Mouse (Mus musculus): Measurements from ENCODE around the gene Lpo. TPM values are rescaled to one million over a fixed set of nuclear protein-coding genes. Genes with fewer than 3 reads are reported as not detected.

The Lpo gene
- polyA plus RNA-seq, 1 experiment = not detected

GRCm38 (mm10) chr11:87816707-87817442 is 11.2 kb downstream of the Lpo start:
- TF ChIP-seq GATA1 (IDR thresholded peaks at IDR 0.05; ENCODE audit: low read length) = no peak

- TF ChIP-seq GATA1 (IDR thresholded peaks at IDR 0.05; ENCODE audit: low read length) = no peak
Observed at GRCm38 (mm10) chr11:87814831-87815230, 13.3 kb downstream of the Lpo start.

GRCm38 (mm10) chr11:87811396-87811795 is 16.7 kb downstream of the Lpo start:
- TF ChIP-seq GATA1 (IDR thresholded peaks at IDR 0.05; ENCODE audit: low read length) = no peak

- no peak for TF ChIP-seq GATA1 (IDR thresholded peaks at IDR 0.05; ENCODE audit: low read length)
Observed at GRCm38 (mm10) chr11:87808236-87808635, 19.9 kb downstream of the Lpo start.

- TF ChIP-seq GATA1 (IDR thresholded peaks at IDR 0.05; ENCODE audit: low read length) = no peak
Observed at GRCm38 (mm10) chr11:87807433-87807832, 20.7 kb downstream of the Lpo start.

- TF ChIP-seq GATA1 (IDR thresholded peaks at IDR 0.05; ENCODE audit: low read length) = no peak
Observed at GRCm38 (mm10) chr11:87805448-87805847, 22.6 kb downstream of the Lpo start.

- TF ChIP-seq GATA1 (IDR thresholded peaks at IDR 0.05; ENCODE audit: low read length) = no peak
Observed at GRCm38 (mm10) chr11:87802621-87803020, 25.5 kb downstream of the Lpo start.

GRCm38 (mm10) chr11:87801711-87802275 is 26.3 kb downstream of the Lpo start:
- TF ChIP-seq GATA1 (IDR thresholded peaks at IDR 0.05; ENCODE audit: low read length) = no peak

- no peak for TF ChIP-seq GATA1 (IDR thresholded peaks at IDR 0.05; ENCODE audit: low read length)
Observed at GRCm38 (mm10) chr11:87793460-87793859, 34.6 kb downstream of the Lpo start, which contains the start of gene Mpo. TSS of gene Mpo (plus strand) at chr11:87793581.

- TF ChIP-seq GATA1 (IDR thresholded peaks at IDR 0.05; ENCODE audit: low read length) = no peak
Observed at GRCm38 (mm10) chr11:87790088-87790487, 38.0 kb downstream of the Lpo start.

- TF ChIP-seq GATA1 (IDR thresholded peaks at IDR 0.05; ENCODE audit: low read length) = no peak
Observed at GRCm38 (mm10) chr11:87780130-87780529, 48.0 kb downstream of the Lpo start.

GRCm38 (mm10) chr11:87779392-87779791 is 48.7 kb downstream of the Lpo start:
- TF ChIP-seq GATA1 (IDR thresholded peaks at IDR 0.05; ENCODE audit: low read length) = no peak

- TF ChIP-seq GATA1 (IDR thresholded peaks at IDR 0.05; ENCODE audit: low read length) = no peak
Observed at GRCm38 (mm10) chr11:87778915-87779314, 49.2 kb downstream of the Lpo start.

- no peak for TF ChIP-seq GATA1 (IDR thresholded peaks at IDR 0.05; ENCODE audit: low read length)
Observed at GRCm38 (mm10) chr11:87778100-87778765, 49.9 kb downstream of the Lpo start.

GRCm38 (mm10) chr11:87772354-87772753 is 55.7 kb downstream of the Lpo start:
- no peak for TF ChIP-seq GATA1 (IDR thresholded peaks at IDR 0.05; ENCODE audit: low read length)

GRCm38 (mm10) chr11:87770989-87771388 is 57.1 kb downstream of the Lpo start:
- no peak for TF ChIP-seq GATA1 (IDR thresholded peaks at IDR 0.05; ENCODE audit: low read length)

- no peak for TF ChIP-seq GATA1 (IDR thresholded peaks at IDR 0.05; ENCODE audit: low read length)
Observed at GRCm38 (mm10) chr11:87768745-87769144, 59.3 kb downstream of the Lpo start.

Data from G1E-ER4 (cell line).